Mouse (Mus musculus) limb, embryonic 14.5 days (tissue): Measurements from ENCODE around the gene Dcaf10. TPM values are rescaled to one million over a fixed set of nuclear protein-coding genes. Genes with fewer than 3 reads are reported as not detected.

ENCODE experiments used
- ATAC-seq: fragments of 200-750 bp; cut with Nextera tagmentation; 2 replicates; pipeline ENCODE4 v1.8.0; 2017; ENCODE audit warnings: low read depth, moderate number of reproducible peaks, moderate TSS enrichment; ENCODE audit not compliant: low FRiP score
- DNase-seq: peaks from one replicate; pipeline ENCODE4 v3.0.0-alpha.2; 2015; ENCODE audit warnings: low spot score
- H3K27ac ChIP-seq: fragments of 300-500 bp; sonication (generic); replicated peaks from 2 replicates; pipeline ENCODE4 v1.5.1; 2014; ENCODE audit warnings: low read depth, mild to moderate bottlenecking, low read length, moderate library complexity, mixed read lengths
- H3K27me3 ChIP-seq: fragments of 300-500 bp; sonication (generic); 2 replicates; pipeline ENCODE4 v1.6.1; 2014; ENCODE audit warnings: low read length, mixed read lengths; ENCODE audit not compliant: control insufficient read depth, insufficient read depth
- H3K36me3 ChIP-seq: fragments of 300-500 bp; sonication (generic); 2 replicates; pipeline ENCODE4 v1.6.1; 2014; ENCODE audit warnings: mild to moderate bottlenecking, low read length, moderate library complexity, mixed read lengths; ENCODE audit not compliant: control insufficient read depth, insufficient read depth
- H3K4me1 ChIP-seq: fragments of 300-500 bp; sonication (generic); 2 replicates; pipeline ENCODE4 v1.6.1; 2014; ENCODE audit warnings: antibody characterized with exemption, low read length, mixed read lengths; ENCODE audit not compliant: control insufficient read depth, insufficient read depth
- H3K4me2 ChIP-seq: fragments of 300-500 bp; sonication (generic); replicated peaks from 2 replicates; pipeline ENCODE4 v1.6.1; 2014; ENCODE audit warnings: low read depth, mild to moderate bottlenecking, low read length, moderate library complexity; ENCODE audit not compliant: severe bottlenecking
- H3K4me3 ChIP-seq: fragments of 300-500 bp; sonication (generic); replicated peaks from 2 replicates; pipeline ENCODE4 v1.5.1; 2014; ENCODE audit warnings: low read length
- H3K9ac ChIP-seq: fragments of 300-500 bp; sonication (generic); 2 replicates; pipeline ENCODE4 v1.6.1; 2014; ENCODE audit warnings: mild to moderate bottlenecking, low read depth, low read length, moderate library complexity; ENCODE audit not compliant: severe bottlenecking
- H3K9me3 ChIP-seq: fragments of 300-500 bp; sonication (generic); 2 replicates; pipeline ENCODE4 v1.6.1; 2016; ENCODE audit warnings: low read length; ENCODE audit not compliant: control insufficient read depth
- POLR2A ChIP-seq: fragments of 200-500 bp; IDR thresholded peaks from 2 replicates; pipeline ENCODE4 v1.8.0; 2012; ENCODE audit warnings: inconsistent platforms, mild to moderate bottlenecking, moderate library complexity, borderline replicate concordance; ENCODE audit not compliant: insufficient read depth, insufficient read length; ENCODE audit errors: extremely low read depth
- WGBS: fragments of 180-500 bp; shearing (Covaris S2); extraction: QIAGEN DNeasy Blood & Tissue Kit; methylation state at CpG from one replicate; pipeline ENCODE4 v1.1.7; 2014; 5-methylcytosine and 5-hydroxymethylcytosine counted together
- polyA plus RNA-seq, 2 experiments: library from polyadenylated mRNA; depleted of rRNA in 1 of 2; stranded (reverse) in 1 of 2; unstranded in 1 of 2; fragments of >200 nt; fragmentation: Nextera tagmentation in 1 of 2; extraction: Ambion mirVana in 1 of 2; gene quantifications; 2 replicates each; pipeline versions ENCODE4 v1.2.1 to v1.2.3; 2012 to 2014

The Dcaf10 gene
- polyA plus RNA-seq (2012; rRNA removed) (17.6 and 20.5 TPM in 2 replicates), polyA plus RNA-seq (2014; fragmentation: Nextera tagmentation; extraction: Ambion mirVana) (18.4 and 19.0 TPM in 2 replicates)

- Histone ChIP-seq H3K4me3 (peak within 1 kb of the TSS; percentile 97), H3K27ac (peak within 1 kb of the TSS; percentile 95), H3K36me3 (peaks cover 6% of the 10 kb centered on the region; the same call in 1 of the 2 replicates), H3K4me2 (peak within 1 kb of the TSS; percentile 71), H3K9ac (peak within 1 kb of the TSS; percentile 92), H3K27me3 (no peaks in the 10 kb centered on the region), H3K4me1 (peaks cover 17% of the 10 kb centered on the region), H3K9me3 (no peaks in the 10 kb centered on the region)
- DNase-seq (peak; percentile 92), ATAC-seq (peak; percentile 95)
- WGBS, result under 1% methylated on average over 22 of the region's 42 CpGs
- peak; percentile 75; the same call in 1 of the 2 replicates for TF ChIP-seq POLR2A
Measured at GRCm38 (mm10) chr4:45341669-45342249, at the start of gene Dcaf10. Gene Dcaf10, plus strand, starts transcription at chr4:45342101.

DNA sequence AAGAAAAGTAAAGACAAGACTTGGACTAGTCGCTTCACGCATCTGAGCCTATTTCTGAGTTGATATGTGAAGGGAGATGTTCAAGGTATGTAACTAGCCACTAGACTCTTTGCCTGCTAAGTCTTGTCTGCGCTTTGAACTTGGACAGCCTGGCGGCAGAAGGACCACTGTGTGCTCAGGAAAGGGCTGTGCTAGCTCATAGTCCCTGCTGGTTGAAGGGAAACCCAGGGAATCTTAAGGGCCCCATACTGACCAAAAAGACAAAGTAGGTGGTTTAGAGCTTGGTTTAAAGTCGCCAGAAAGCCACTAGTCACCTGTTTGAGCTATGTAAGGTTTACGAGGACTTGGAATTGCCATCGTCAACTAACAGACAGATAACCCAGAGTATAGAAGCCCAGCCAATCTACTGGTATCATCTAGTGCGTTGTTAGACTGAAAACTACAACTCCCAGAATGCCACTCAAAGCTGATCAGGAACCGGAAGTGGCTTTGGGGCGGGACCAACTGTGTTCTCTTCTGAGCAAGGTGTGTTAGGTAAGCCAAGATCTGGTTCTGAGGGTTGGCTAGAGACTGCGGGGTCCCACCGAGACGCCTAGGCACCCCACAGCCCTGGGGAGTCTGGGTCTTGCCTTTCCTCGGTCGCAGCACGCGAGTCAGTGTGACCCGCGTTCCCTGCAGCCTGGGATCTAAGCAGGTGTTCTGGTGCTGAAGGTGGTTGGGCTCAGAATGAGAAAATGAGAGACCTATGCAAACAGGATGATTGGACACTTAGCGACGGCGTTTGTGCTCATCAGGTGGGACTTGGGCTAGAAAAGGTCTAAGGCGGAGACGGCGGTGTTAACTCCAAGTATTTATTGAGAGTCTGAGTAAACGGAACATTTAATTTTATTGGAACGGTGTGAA is 45.0 kb upstream of the Dcaf10 start, which contains the start of gene Trmt10b:
TSS of gene Trmt10b (plus strand) at position 466 of the 903 bp plus-strand sequence.
- Histone ChIP-seq H3K4me2 (peak within 1 kb of the TSS; percentile 63), H3K27ac (no peak within 1 kb of the TSS), H3K9ac (peak within 1 kb of the TSS; percentile 56), H3K36me3 (peaks cover 15% of the 10 kb centered on the region), H3K27me3 (no peaks in the 10 kb centered on the region), H3K9me3 (no peaks in the 10 kb centered on the region), H3K4me1 (0 out of 2 replicates have a peak, but pooled peaks cover 4% of the 10 kb centered on the region), H3K4me3 (peak within 1 kb of the TSS; percentile 53)
- ATAC-seq (peak; percentile 62; the same call in 1 of the 2 replicates), DNase-seq (peak; percentile 82)
- WGBS, result 19% methylated on average over 27 of the region's 27 CpGs
- no peak for TF ChIP-seq POLR2A

DNA sequence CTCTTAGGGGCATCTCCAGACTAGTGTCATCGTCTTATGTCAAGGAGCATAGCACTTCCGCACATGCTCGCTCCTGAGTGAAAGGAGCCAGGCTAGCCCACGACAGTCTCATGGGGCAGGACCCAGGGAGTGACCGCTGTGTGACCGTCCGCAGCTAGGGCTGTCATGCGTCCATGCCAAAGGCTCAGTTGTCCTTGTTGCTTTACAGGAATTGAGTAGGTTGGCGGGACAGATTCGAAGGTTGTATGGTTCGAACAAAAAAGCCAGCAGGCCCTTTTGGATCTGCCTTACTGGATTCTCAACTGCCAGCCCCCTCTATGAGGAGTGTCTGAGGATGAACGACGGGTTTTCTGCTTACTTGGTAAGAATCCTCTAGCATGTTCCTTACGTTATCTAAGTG is 36.4 kb upstream of the Dcaf10 start:
- no peaks in the 10 kb centered on the region for H3K4me1 ChIP-seq
- WGBS, result 95% methylated on average over 14 of the region's 14 CpGs
- no peak overlapping the region for H3K4me3 ChIP-seq
- no peaks in the 10 kb centered on the region for H3K9me3 ChIP-seq
- ATAC-seq, result no peak
- no peak overlapping the region for H3K4me2 ChIP-seq
- no peak overlapping the region for H3K9ac ChIP-seq
- TF ChIP-seq POLR2A, result no peak
- no peaks in the 10 kb centered on the region for H3K27me3 ChIP-seq
- no peak for DNase-seq
- no peak overlapping the region for H3K27ac ChIP-seq
- H3K36me3 ChIP-seq, result peaks cover 57% of the 10 kb centered on the region

DNA sequence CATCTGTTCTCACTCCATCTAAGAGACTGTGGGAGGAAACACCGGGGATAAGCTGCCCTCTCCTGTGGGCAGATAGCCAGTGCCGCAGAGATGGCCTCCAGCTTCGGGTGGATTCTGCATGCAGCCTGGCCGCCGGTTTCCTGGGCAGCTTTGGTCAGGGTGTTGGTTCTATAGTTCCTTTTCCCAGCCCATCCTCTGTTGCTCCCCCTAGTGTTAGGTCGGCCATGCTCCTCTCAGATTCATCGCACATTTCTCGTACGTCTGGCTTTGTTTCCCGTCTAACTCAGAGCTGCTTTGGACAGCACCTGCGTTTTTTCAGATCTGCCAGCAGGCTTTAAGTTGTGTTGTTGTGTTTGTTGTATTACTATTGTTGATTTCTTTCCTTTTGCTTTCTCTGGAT is 33.9 kb upstream of the Dcaf10 start:
- 33% methylated on average over 11 of the region's 11 CpGs for WGBS
- H3K4me1 ChIP-seq, result no peaks in the 10 kb centered on the region
- no peaks in the 10 kb centered on the region for H3K9me3 ChIP-seq
- H3K36me3 ChIP-seq, result peaks cover 35% of the 10 kb centered on the region
- H3K27ac ChIP-seq, result no peak overlapping the region
- no peak overlapping the region for H3K9ac ChIP-seq
- ATAC-seq, result no peak
- H3K27me3 ChIP-seq, result no peaks in the 10 kb centered on the region
- no peak overlapping the region for H3K4me3 ChIP-seq
- no peak for DNase-seq
- TF ChIP-seq POLR2A, result no peak
- no peak overlapping the region for H3K4me2 ChIP-seq

DNA sequence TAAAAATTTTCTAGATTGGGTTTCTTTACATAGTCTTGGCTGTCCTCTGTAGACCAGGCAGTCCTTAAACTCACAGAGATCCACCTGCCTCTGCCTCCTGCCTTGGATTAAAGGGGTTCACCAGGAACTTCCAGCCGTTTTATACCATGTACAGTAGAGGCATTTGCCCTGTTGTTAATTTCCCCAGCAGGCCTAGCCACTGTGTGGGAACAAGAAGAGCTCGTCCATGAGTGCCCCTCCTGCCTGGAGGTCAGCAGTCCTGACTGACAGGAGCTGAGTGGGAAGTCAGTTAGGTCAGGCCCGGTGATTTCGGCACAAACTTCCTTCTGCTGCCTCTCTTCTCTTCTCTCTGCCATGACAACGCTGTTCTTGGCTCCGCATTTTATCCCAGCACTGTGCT is 33.3 kb upstream of the Dcaf10 start:
- H3K4me2 ChIP-seq, result no peak overlapping the region
- H3K4me3 ChIP-seq, result no peak overlapping the region
- H3K36me3 ChIP-seq, result peaks cover 34% of the 10 kb centered on the region
- H3K4me1 ChIP-seq, result no peaks in the 10 kb centered on the region
- H3K27ac ChIP-seq, result no peak overlapping the region
- no peak overlapping the region for H3K9ac ChIP-seq
- 91% methylated on average over 6 of the region's 6 CpGs for whole genome bisulfite sequencing
- DNase-seq (no peak), ATAC-seq (no peak)
- TF ChIP-seq POLR2A, result no peak
- H3K9me3 ChIP-seq, result no peaks in the 10 kb centered on the region
- no peaks in the 10 kb centered on the region for H3K27me3 ChIP-seq
